Mouse (Mus musculus): ENCODE results near the gene Parp16. TPM values are rescaled to one million over a fixed set of nuclear protein-coding genes. Genes with fewer than 3 reads are reported as not detected.

Parp16 gene
- 1 to 10 TPM; 6.1 to 7.0 TPM for total RNA-seq (2023)

GRCm38 (mm10) chr9:65195053-65195452 lies at the start of gene Parp16:
TSS of gene Parp16 (plus strand) at chr9:65195353.

GRCm38 (mm10) chr9:65264959-65265358 lies 69.8 kb downstream of the Parp16 start, which contains the start of gene Cilp:
TSS of gene Cilp (plus strand) at chr9:65265180.

Other genes with a start within 250 kb of the Parp16 start
- gene Slc24a1, start 243.7 kb upstream of the Parp16 start, total RNA-seq (2023), result not detected
- 10 to 100 TPM; 33.0 to 33.2 TPM for gene Ints14, start 234.4 kb upstream of the Parp16 start, total RNA-seq (2023)
- 10 to 100 TPM; 33.8 to 40.3 TPM for gene Hacd3, start 173.7 kb upstream of the Parp16 start, total RNA-seq (2023)
- 10 to 100 TPM; 81.6 to 83.2 TPM for gene Dpp8, start 162.9 kb upstream of the Parp16 start, total RNA-seq (2023)
- gene Igdcc4, start 93.9 kb upstream of the Parp16 start, total RNA-seq (2023), result under 1 TPM; 0.56 to 0.76 TPM
- gene Igdcc3, start 54.2 kb upstream of the Parp16 start, total RNA-seq (2023), result not detected
- not detected for gene Cilp, start 69.8 kb downstream of the Parp16 start, total RNA-seq (2023)
- 10 to 100 TPM; 27.2 to 31.9 TPM for gene Clpx, start 98.9 kb downstream of the Parp16 start, total RNA-seq (2023)
- gene Pdcd7, start 150.8 kb downstream of the Parp16 start, total RNA-seq (2023), result 10 to 100 TPM; 19.2 to 22.3 TPM
- 1 to 10 TPM; 3.9 to 6.4 TPM for gene Ubap1l, start 165.7 kb downstream of the Parp16 start, total RNA-seq (2023)
- gene Kbtbd13, start 196.3 kb downstream of the Parp16 start, total RNA-seq (2023), result not detected
- gene Rasl12, start 203.2 kb downstream of the Parp16 start, total RNA-seq (2023), result under 1 TPM in 1 of 2 experiments, not detected in 1; 0.30 TPM
- not detected for gene Slc51b, start 227.6 kb downstream of the Parp16 start, total RNA-seq (2023)
- gene Mtfmt, start 240.4 kb downstream of the Parp16 start, total RNA-seq (2023), result 10 to 100 TPM; 26.9 to 29.7 TPM